Mouse (Mus musculus): ENCODE results near the gene Dph2.

The Dph2 gene

GRCm38 (mm10) chr4:117872471-117872886 lies 19.4 kb downstream of the Dph2 start, which contains the start of gene Ccdc24:
Gene Ccdc24 (minus strand): TSS chr4:117872557.
- no peak for DNase-seq (ENCODE audit: low read depth, low spot score)

- no peak for DNase-seq (ENCODE audit: low read depth, low spot score)
Observed at GRCm38 (mm10) chr4:117871787-117872186, 20.0 kb downstream of the Dph2 start.

- no peak for DNase-seq (ENCODE audit: low read depth, low spot score)
Observed at GRCm38 (mm10) chr4:117870437-117870836, 21.4 kb downstream of the Dph2 start.

- no peak for DNase-seq (ENCODE audit: low read depth, low spot score)
Observed at GRCm38 (mm10) chr4:117869317-117869716, 22.5 kb downstream of the Dph2 start.

GRCm38 (mm10) chr4:117867823-117868222 lies 24.0 kb downstream of the Dph2 start:
- peak; percentile 59 for DNase-seq (ENCODE audit: low read depth, low spot score)

GRCm38 (mm10) chr4:117867000-117867399 lies 24.8 kb downstream of the Dph2 start:
- no peak for DNase-seq (ENCODE audit: low read depth, low spot score)

DNA sequence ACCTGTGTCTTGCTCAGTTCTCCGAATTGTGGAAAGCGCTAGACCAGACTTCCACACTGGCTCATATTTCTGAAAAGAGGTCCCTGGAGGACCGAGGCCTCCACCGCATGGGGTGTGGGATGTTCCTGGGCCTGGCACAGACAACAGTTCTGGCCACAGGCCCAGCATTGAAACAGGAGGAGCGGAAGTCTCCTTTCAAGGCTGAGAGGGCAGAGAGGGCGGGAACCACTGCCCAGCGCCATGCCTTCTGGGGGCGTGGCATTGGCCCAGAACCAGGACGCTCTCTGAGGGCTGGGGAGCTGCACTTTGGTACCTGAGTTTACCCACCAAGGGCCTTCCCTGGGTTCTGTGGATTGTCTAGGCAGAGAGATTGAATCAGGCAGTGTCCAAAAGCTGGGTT lies 25.7 kb downstream of the Dph2 start:
- DNase-seq (ENCODE audit: low read depth, low spot score) = peak; percentile 66

DNA sequence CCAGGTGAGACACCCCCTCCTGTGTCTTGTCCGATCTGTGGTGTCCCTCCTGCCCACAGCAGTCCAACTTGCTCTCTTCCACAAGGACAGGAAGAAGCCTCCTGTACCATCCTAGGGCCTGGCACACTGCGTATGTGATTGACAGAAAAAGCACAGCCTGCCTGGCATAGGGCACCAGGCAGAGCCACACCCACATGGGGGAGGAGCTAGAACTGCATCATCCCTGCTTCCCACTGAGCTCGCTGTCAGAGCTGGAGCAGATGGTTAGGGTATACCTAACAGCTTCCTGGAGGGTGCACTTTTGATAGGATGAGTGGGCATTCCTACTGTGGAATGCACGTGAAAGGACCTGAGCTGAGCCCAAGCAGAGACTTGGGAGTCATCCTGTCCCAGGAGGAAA lies 29.0 kb downstream of the Dph2 start:
- peak; percentile 85 for DNase-seq (ENCODE audit: low read depth, low spot score)

- peak; percentile 47 for DNase-seq (ENCODE audit: low read depth, low spot score)
Observed at GRCm38 (mm10) chr4:117860570-117860969, 31.3 kb downstream of the Dph2 start.

GRCm38 (mm10) chr4:117858794-117859193 lies 33.0 kb downstream of the Dph2 start:
- DNase-seq (ENCODE audit: low read depth, low spot score) = peak; percentile 76

DNA sequence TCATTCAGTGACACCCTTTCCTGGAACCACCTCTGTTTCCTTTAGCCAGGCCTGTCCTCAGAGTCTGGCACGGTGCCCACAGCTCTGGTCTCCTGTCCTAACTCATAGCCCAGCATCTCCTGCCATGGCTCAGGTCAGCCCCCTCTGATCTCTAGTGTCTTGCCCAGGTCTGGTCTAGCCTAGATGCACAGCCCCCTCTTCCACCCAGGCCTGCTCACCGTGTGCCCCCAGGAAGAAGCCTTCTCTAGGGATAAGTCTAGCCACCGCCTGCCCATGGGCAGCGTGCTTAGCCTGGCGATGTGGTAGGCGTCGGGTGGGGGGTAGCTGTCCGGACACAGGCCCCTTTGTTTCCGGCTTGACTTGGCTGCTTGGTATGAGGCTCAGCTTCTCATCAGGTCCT lies 36.7 kb downstream of the Dph2 start:
- DNase-seq (ENCODE audit: low read depth, low spot score) = peak; percentile 74

DNA sequence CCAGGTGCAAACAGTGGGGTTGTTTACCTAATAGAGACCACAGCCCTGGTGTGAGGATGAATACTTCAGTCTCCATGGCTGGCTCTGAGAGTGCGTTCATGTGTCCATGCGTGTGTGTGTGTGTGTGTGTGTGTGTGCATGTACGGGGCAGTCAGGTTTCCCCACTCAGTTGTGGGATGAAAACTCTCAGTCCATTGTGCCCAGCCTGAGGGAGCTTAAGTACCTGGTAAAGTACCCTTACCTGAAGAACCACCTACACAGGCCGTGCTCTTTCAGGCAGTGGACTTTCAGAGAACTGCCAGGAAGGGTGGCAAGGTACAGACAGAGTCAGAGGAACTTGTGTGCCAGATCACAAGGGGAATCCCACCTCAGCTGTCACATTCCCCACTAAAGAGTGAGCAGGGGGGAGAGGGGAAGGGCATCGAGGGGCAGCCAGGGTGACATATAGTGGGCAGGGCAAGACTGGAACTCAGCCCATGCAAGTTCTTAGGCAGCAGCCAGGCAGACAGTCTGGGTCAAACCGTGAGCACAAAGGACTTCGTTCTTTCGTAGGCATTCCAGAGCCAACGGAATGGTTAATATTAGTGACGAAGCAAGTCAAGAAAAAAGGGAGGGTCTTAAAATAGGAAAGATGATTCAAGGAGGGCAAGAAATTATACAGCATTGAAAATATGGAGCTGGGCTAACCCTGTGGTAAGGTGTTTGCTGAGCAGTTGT lies 39.5 kb downstream of the Dph2 start:
- peak; percentile 32 for DNase-seq (ENCODE audit: low read depth, low spot score)

DNA sequence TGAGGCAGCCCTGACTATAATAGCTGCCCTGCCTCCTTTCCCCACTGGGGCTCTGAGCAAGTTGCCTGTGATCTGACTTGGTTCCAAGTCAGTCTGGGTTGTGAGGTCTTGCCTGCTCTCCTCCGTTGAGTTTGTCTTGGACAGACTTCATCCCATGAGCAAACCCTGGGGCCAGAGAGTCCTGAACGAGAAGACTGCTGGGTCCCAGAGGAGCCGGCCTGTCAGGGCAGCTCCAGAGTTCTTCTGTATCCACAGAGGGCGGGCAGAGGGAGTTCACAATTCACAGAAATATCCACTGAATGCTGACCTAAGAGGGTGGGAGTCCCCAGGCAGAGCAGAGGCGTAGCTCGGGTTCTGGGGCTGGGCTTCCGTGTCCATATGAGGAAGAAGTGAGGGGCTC lies 41.0 kb downstream of the Dph2 start:
- peak; percentile 27 for DNase-seq (ENCODE audit: low read depth, low spot score)

- peak; percentile 48 for DNase-seq (ENCODE audit: low read depth, low spot score)
Observed at GRCm38 (mm10) chr4:117850176-117850575, 41.7 kb downstream of the Dph2 start.

- peak; percentile 28 for DNase-seq (ENCODE audit: low read depth, low spot score)
Observed at GRCm38 (mm10) chr4:117849506-117849905, 42.3 kb downstream of the Dph2 start.

GRCm38 (mm10) chr4:117849063-117849462 lies 42.8 kb downstream of the Dph2 start:
- DNase-seq (ENCODE audit: low read depth, low spot score) = peak; percentile 64

DNA sequence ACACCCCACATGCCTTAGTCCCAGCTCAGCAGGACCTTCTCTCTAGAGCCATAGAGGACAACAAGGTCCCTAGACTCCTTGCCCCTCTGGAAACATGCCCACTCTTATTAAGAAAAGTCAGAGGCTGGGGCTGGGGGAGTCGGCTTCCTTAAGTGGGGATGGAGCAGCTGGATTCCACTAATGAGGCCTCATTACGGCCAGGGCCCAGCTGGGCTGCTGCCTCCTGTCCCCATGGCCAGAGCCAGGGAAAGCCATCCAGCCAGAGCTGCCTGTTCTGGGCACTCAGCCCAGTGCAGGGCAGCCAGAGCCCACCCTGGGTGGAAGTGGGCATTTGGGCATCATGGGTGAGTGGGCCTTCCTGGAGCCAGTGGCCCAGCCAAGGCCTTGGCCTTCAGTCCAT lies 44.8 kb downstream of the Dph2 start:
- no peak for DNase-seq (ENCODE audit: low read depth, low spot score)

GRCm38 (mm10) chr4:117846261-117846660 lies 45.6 kb downstream of the Dph2 start:
- DNase-seq (ENCODE audit: low read depth, low spot score) = no peak

DNA sequence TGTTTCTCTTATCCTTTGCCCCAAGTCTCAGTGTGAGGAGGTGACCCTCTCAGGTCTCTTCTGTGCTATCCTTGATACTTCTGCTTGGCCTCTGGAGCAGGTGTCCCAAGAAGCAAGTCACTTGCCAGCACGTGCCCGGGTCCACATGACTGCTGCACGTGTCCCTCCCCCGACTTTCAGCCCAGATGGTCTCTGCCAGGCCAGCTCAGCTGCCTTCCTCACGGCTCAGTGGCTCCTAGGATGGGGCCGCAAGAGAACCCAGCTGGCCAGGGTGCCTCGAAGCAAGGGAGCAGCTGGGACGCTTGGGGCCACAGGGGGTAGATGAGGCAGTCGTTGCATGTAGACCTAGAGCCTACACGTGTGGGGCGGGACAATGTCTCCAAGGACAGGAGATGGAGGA lies 46.5 kb downstream of the Dph2 start:
- DNase-seq (ENCODE audit: low read depth, low spot score) = no peak

DNA sequence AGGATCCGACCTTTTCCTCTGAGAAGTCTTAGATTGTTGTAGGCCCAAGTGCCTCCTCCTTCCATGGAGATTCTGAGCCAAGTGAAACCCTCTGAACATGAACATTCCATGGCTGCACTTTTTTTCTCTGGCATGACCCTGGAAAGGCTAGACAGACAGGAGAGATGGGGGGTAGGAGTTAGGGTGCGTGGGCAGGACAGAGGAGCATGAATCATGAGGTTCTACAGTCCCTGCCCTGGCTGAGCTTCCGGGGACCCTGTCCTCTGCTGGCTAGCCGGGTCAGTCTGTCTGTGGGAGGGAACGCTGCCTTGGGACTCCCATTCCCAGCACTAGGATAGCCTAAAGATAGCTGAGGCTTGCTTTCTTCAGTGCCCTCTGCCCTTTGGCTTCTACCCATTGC lies 47.4 kb downstream of the Dph2 start:
- no peak for DNase-seq (ENCODE audit: low read depth, low spot score)

GRCm38 (mm10) chr4:117843101-117843500 lies 48.7 kb downstream of the Dph2 start:
- DNase-seq (ENCODE audit: low read depth, low spot score) = no peak

- no peak for DNase-seq (ENCODE audit: low read depth, low spot score)
Observed at GRCm38 (mm10) chr4:117841566-117841965, 50.3 kb downstream of the Dph2 start.

- no peak for DNase-seq (ENCODE audit: low read depth, low spot score)
Observed at GRCm38 (mm10) chr4:117840821-117841220, 51.0 kb downstream of the Dph2 start.

DNA sequence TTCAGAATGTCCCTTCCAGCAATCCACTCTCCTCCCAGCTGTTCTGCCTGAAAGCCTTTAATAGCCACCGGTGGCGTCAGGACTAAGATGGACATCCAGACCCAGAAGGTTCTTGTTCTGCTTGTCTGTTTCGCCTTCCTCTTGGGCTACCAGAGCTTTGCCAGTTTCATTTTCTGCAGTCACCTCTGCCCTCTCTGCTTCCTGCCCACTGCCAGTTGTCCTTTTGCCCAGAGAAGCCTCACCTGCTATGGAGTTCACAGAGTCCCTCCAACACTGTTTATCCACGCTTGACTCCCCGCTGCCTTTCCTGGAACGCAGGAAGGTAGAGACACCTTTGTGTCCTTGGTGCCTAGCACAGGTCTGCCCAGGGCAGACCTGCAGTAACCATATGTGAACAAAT lies 52.5 kb downstream of the Dph2 start:
- no peak for DNase-seq (ENCODE audit: low read depth, low spot score)

Measured in brain, adult 2 months (tissue).